Mouse (Mus musculus): ENCODE measurements at regions not wholly inside any gene's neighbourhood (a gene's known extent, or its start where the extent isn't known, plus 50 kb on each side); places are given as distances from the start of the nearest gene placed in this dataset.

- no peak for ATAC-seq (replicated peaks in 1 of 2; ENCODE audit: insufficient read depth in 1 of 2, low FRiP score in 2 of 2, low TSS enrichment in 1 of 2, low read depth in 1 of 2, poor library complexity in 2 of 2, severe bottlenecking in 2 of 2)
These were observed 52.6 kb downstream of the Gm10358 start for GRCm38 (mm10) chr8:75353786-75354185.

- no peak for ATAC-seq (replicated peaks in 1 of 2; ENCODE audit: insufficient read depth in 1 of 2, low FRiP score in 2 of 2, low TSS enrichment in 1 of 2, low read depth in 1 of 2, poor library complexity in 2 of 2, severe bottlenecking in 2 of 2)
These were observed 56.2 kb downstream of the Gm10358 start for GRCm38 (mm10) chr8:75350141-75350540.

GRCm38 (mm10) chr8:75348047-75348446, 58.3 kb downstream of the Gm10358 start:
- ATAC-seq (replicated peaks in 1 of 2; ENCODE audit: insufficient read depth in 1 of 2, low FRiP score in 2 of 2, low TSS enrichment in 1 of 2, low read depth in 1 of 2, poor library complexity in 2 of 2, severe bottlenecking in 2 of 2), result no peak

GRCm38 (mm10) chr8:75320614-75321013, 85.8 kb downstream of the Gm10358 start:
- no peak for ATAC-seq (replicated peaks in 1 of 2; ENCODE audit: insufficient read depth in 1 of 2, low FRiP score in 2 of 2, low TSS enrichment in 1 of 2, low read depth in 1 of 2, poor library complexity in 2 of 2, severe bottlenecking in 2 of 2)

- no peak for ATAC-seq (replicated peaks in 1 of 2; ENCODE audit: insufficient read depth in 1 of 2, low FRiP score in 2 of 2, low TSS enrichment in 1 of 2, low read depth in 1 of 2, poor library complexity in 2 of 2, severe bottlenecking in 2 of 2)
These were observed 87.9 kb downstream of the Gm10358 start for GRCm38 (mm10) chr8:75318526-75318925.

- peak in 1 of 2 experiments; percentile 78; a peak in 3 of 4 replicates for ATAC-seq (replicated peaks in 1 of 2; ENCODE audit: insufficient read depth in 1 of 2, low FRiP score in 2 of 2, low TSS enrichment in 1 of 2, low read depth in 1 of 2, poor library complexity in 2 of 2, severe bottlenecking in 2 of 2)
These were observed 90.5 kb downstream of the Gm10358 start for GRCm38 (mm10) chr8:75315886-75316285.

- no peak for ATAC-seq (replicated peaks in 1 of 2; ENCODE audit: insufficient read depth in 1 of 2, low FRiP score in 2 of 2, low TSS enrichment in 1 of 2, low read depth in 1 of 2, poor library complexity in 2 of 2, severe bottlenecking in 2 of 2)
These were observed 95.7 kb downstream of the Rasd2 start for GRCm38 (mm10) chr8:75309463-75309862.

- no peak for ATAC-seq (replicated peaks in 1 of 2; ENCODE audit: insufficient read depth in 1 of 2, low FRiP score in 2 of 2, low TSS enrichment in 1 of 2, low read depth in 1 of 2, poor library complexity in 2 of 2, severe bottlenecking in 2 of 2)
These were observed 78.2 kb downstream of the Rasd2 start for GRCm38 (mm10) chr8:75291921-75292320.

- no peak for ATAC-seq (replicated peaks in 1 of 2; ENCODE audit: insufficient read depth in 1 of 2, low FRiP score in 2 of 2, low TSS enrichment in 1 of 2, low read depth in 1 of 2, poor library complexity in 2 of 2, severe bottlenecking in 2 of 2)
These were observed 76.2 kb downstream of the Rasd2 start for GRCm38 (mm10) chr8:75289933-75290332.

Data from hematopoietic stem cell, adult 5-6 weeks (primary cell).